Mouse (Mus musculus) lung, postnatal 0 days (tissue): ENCODE data around the gene Kctd8. TPM values are rescaled to one million over a fixed set of nuclear protein-coding genes. Genes with fewer than 3 reads are reported as not detected.

Source experiments
- ATAC-seq: fragments of 200-750 bp; cut with Nextera tagmentation; 2 replicates; pipeline ENCODE4 v1.8.0; 2017; ENCODE audit warnings: moderate library complexity
- DNase-seq: peaks from one replicate; pipeline ENCODE4 v3.0.0-alpha.2; 2016; ENCODE audit warnings: low spot score
- H3K27ac ChIP-seq: fragments of 300-500 bp; sonication (generic); 2 replicates; pipeline ENCODE4 v1.5.1; 2014; ENCODE audit warnings: antibody characterized with exemption, mild to moderate bottlenecking, low read length, mixed read lengths
- H3K27me3 ChIP-seq: fragments of 300-500 bp; sonication (generic); replicated peaks from 2 replicates; pipeline ENCODE4 v1.6.1; 2014; ENCODE audit warnings: low read length, mixed read lengths; ENCODE audit not compliant: insufficient read depth
- H3K36me3 ChIP-seq: fragments of 300-500 bp; sonication (generic); 2 replicates; pipeline ENCODE4 v1.6.1; 2014; ENCODE audit warnings: low read length, mixed read lengths; ENCODE audit not compliant: insufficient read depth
- H3K4me1 ChIP-seq: fragments of 300-500 bp; sonication (generic); 2 replicates; pipeline ENCODE4 v1.6.1; 2014; ENCODE audit warnings: antibody characterized with exemption, low read depth, low read length, mixed read lengths; ENCODE audit not compliant: insufficient read depth
- H3K4me2 ChIP-seq: fragments of 300-500 bp; sonication (generic); replicated peaks from 2 replicates; pipeline ENCODE4 v1.6.1; 2014; ENCODE audit warnings: low read depth, mild to moderate bottlenecking, low read length, moderate library complexity, mixed read lengths
- H3K4me3 ChIP-seq: fragments of 300-500 bp; sonication (generic); 2 replicates; pipeline ENCODE4 v1.5.1; 2014; ENCODE audit warnings: low read depth, low read length
- H3K9ac ChIP-seq: fragments of 300-500 bp; sonication (generic); replicated peaks from 2 replicates; pipeline ENCODE4 v1.6.1; 2014; ENCODE audit warnings: low read depth, mild to moderate bottlenecking
- H3K9me3 ChIP-seq: fragments of 300-500 bp; sonication (generic); 2 replicates; pipeline ENCODE4 v1.6.1; 2016; ENCODE audit warnings: low read length, mixed read lengths
- CTCF ChIP-seq: IDR thresholded peaks from 2 replicates; pipeline ENCODE4 v1.5.1; 2016; ENCODE audit warnings: antibody characterized with exemption, mild to moderate bottlenecking
- EP300 ChIP-seq: IDR thresholded peaks from 2 replicates; pipeline ENCODE4 v1.6.1; 2016; ENCODE audit warnings: antibody characterized with exemption, mild to moderate bottlenecking, control low read depth
- WGBS: fragments of 180-500 bp; shearing (Covaris S2); extraction: QIAGEN DNeasy Blood & Tissue Kit; methylation state at CpG from one replicate; pipeline ENCODE4 v1.1.7; 2014; 5-methylcytosine and 5-hydroxymethylcytosine counted together
- polyA plus RNA-seq: library from polyadenylated mRNA; unstranded; fragments of >200 nt; fragmentation: Nextera tagmentation; extraction: Ambion mirVana; gene quantifications from 2 replicates; pipeline ENCODE4 v1.2.1, GENCODE M21; 2015

Kctd8 gene
- polyA plus RNA-seq: 2.9 and 3.0 TPM in 2 replicates

DNA sequence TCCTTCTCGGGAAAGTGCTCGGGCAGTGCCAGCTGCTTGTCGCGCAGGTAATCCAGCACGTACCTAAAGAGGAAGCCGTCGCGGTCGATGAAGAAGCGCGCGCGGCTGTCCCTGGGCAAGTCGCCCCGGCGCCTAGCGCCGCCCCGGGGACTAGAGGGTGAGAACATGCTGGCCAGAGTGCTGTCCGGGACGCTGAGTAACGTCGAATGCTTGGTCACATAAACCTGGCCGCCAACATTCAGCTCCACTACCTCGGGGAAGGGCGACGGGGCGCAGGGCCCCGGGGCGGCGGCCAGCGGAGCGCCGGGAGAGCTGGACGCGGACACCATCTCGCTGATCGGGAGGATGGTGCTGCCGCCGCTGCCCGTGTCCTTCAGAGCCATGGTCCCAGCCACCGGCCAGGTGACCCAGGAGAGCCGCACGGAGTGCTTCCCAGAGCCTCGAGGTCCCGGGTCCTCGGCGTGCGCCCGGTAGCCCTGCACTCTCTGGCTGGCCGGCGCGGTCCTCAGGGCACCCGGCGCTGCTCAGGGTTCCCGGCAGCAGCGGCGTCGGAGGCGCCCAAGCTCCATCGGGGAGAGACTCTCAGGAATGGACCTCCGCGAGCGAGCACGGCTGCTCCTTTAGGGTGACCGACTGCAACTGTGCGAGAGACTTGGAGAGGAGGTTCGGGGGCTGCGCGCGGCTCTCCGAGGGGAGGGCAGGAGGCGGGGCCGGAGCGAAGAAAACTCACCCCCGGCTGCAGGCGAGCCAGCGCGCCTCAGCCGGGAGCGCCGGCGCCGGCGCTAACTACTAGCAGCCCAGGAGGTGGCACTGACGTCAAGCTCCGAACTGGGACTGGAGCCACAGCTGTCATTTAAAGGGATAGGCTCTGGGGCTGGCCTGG lies at the start of gene Kctd8:
Gene Kctd8, minus strand, starts transcription at position 761 of the 883 bp plus-strand sequence.
- H3K4me2 ChIP-seq: peak within 1 kb of the TSS; percentile 59
- 0 out of 2 replicates have a peak, but pooled peaks cover 3% of the 10 kb centered on the region for H3K4me1 ChIP-seq
- TF ChIP-seq EP300 (no peak), CTCF (peak; percentile 38)
- peak within 1 kb of the TSS; percentile 48 for H3K4me3 ChIP-seq
- no peaks in the 10 kb centered on the region for H3K27me3 ChIP-seq
- no peak within 1 kb of the TSS for H3K27ac ChIP-seq
- no peak within 1 kb of the TSS for H3K9ac ChIP-seq
- under 1% methylated on average over 85 of the region's 87 CpGs for WGBS
- ATAC-seq (peak; percentile 86), DNase-seq (peak; percentile 85)
- no peaks in the 10 kb centered on the region for H3K36me3 ChIP-seq
- H3K9me3 ChIP-seq: no peaks in the 10 kb centered on the region

DNA sequence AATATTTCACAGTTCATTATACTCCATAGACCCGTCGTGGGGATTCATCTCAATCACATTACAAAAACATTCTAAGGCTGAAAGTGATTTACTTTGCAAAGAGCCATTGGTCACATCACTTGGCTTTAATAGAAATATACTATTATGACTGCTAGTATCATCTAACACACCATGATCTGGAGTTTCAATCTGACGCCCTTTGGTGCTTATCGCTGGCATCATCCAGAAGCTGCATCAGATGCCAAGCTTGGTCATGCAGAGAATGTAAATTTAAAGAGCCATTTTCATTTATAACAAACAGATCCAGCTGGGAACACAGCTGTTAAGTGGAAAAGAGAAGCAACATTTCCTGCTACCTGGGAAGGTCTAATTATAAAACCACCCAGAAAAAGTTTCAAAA lies 37.6 kb upstream of the Kctd8 start:
- TF ChIP-seq CTCF (no peak), EP300 (no peak)
- Histone ChIP-seq H3K27ac (no peak overlapping the region), H3K36me3 (no peaks in the 10 kb centered on the region), H3K27me3 (no peaks in the 10 kb centered on the region), H3K4me2 (no peak overlapping the region), H3K9ac (no peak overlapping the region), H3K4me3 (no peak overlapping the region), H3K4me1 (no peaks in the 10 kb centered on the region), H3K9me3 (no peaks in the 10 kb centered on the region)
- 70% methylated on average over 4 of the region's 4 CpGs for WGBS
- no peak for ATAC-seq
- DNase-seq: no peak

DNA sequence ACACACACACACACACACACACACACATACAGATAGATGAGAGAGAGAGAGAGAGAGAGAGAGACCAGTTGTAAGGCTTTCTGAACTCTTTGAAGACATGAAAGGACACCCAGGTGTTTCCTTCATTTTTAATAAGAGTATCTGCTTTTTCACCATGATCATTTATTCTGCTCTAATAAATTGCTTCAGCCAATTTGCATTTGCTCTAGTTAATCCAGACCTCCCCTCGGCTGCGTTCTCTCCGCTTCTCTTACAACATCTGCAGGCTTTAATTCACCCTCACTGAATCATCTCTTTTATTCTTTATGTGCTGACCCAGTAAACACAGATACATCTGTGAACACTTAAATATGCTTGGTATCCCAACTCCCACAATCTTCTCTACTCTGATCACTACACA lies 9.1 kb upstream of the Kctd8 start:
- no peaks in the 10 kb centered on the region for H3K36me3 ChIP-seq
- WGBS: 88% methylated on average over 3 of the region's 3 CpGs
- no peak overlapping the region for H3K4me2 ChIP-seq
- no peak overlapping the region for H3K27ac ChIP-seq
- DNase-seq (no peak), ATAC-seq (no peak)
- no peaks in the 10 kb centered on the region for H3K9me3 ChIP-seq
- no peak for TF ChIP-seq CTCF
- no peak for TF ChIP-seq EP300
- no peak overlapping the region for H3K4me3 ChIP-seq
- H3K9ac ChIP-seq: no peak overlapping the region
- H3K27me3 ChIP-seq: no peaks in the 10 kb centered on the region
- no peaks in the 10 kb centered on the region for H3K4me1 ChIP-seq

GRCm38 (mm10) chr5:69340102-69340918 lies 1.2 kb downstream of the Kctd8 start:
- H3K9ac ChIP-seq: no peak overlapping the region
- ATAC-seq (peak; percentile 8), DNase-seq (peak; percentile 12)

DNA sequence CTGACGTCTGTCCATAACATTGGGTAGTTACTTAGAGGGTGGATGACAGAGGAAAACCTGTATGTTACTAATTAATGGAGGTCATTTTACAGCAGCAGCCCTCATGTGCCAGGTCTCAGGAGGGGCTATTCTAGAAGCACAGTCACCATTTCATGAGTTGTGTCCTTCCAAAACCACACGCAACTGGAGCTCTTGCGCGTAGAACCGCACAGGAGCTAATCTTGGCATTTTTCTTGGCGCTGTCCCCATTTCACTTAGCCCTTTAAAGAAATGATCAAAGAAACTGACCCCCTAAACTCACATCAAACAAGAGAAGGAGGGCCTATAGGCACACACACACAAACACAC lies 1.9 kb downstream of the Kctd8 start:
- no peak overlapping the region for H3K27ac ChIP-seq
- 0 out of 2 replicates have a peak overlapping the region, but pooled peaks have one; percentile 59 for H3K4me2 ChIP-seq
- H3K4me3 ChIP-seq: peak overlapping the region; percentile 48; the same call in 1 of the 2 replicates

More at GRCm38 (mm10) chr5:69340102-69340918, 1.2 kb downstream of the Kctd8 start:
- Histone ChIP-seq H3K4me1 (0 out of 2 replicates have a peak, but pooled peaks cover 3% of the 10 kb centered on the region), H3K27me3 (no peaks in the 10 kb centered on the region), H3K9me3 (no peaks in the 10 kb centered on the region), H3K4me3 (peak overlapping the region; percentile 48), H3K36me3 (no peaks in the 10 kb centered on the region), H3K27ac (no peak overlapping the region), H3K4me2 (peak overlapping the region; percentile 59)
- TF ChIP-seq CTCF (peak; percentile 41), EP300 (no peak)
- under 1% methylated on average over 44 of the region's 44 CpGs for WGBS

More for the DNA sequence above, 1.9 kb downstream of the Kctd8 start:
- Histone ChIP-seq H3K9ac (no peak overlapping the region), H3K27me3 (no peaks in the 10 kb centered on the region), H3K36me3 (no peaks in the 10 kb centered on the region), H3K4me1 (0 out of 2 replicates have a peak, but pooled peaks cover 3% of the 10 kb centered on the region), H3K9me3 (no peaks in the 10 kb centered on the region)
- no peak for TF ChIP-seq EP300
- TF ChIP-seq CTCF: no peak
- DNase-seq (no peak), ATAC-seq (no peak)
- 52% methylated on average over 6 of the region's 6 CpGs for WGBS
